Mouse (Mus musculus) adrenal gland, postnatal 36 days (tissue): ENCODE results near the gene Jmjd8. TPM values are rescaled to one million over a fixed set of nuclear protein-coding genes. Genes with fewer than 3 reads are reported as not detected.

Experiments
- DNase-seq, 2 experiments: peaks; one replicate each; pipeline ENCODE4 v3.0.0; 2021; ENCODE audit warnings: mixed read lengths in 1 of 2
- total RNA-seq, 2 experiments: library from RNA; stranded (reverse); gene quantifications; 2 replicates each; pipeline ENCODE4 v1.2.3; 2021

Gene Jmjd8
- total RNA-seq, 2 experiments from 2014 or later: 87.8 to 93.9 TPM

DNA sequence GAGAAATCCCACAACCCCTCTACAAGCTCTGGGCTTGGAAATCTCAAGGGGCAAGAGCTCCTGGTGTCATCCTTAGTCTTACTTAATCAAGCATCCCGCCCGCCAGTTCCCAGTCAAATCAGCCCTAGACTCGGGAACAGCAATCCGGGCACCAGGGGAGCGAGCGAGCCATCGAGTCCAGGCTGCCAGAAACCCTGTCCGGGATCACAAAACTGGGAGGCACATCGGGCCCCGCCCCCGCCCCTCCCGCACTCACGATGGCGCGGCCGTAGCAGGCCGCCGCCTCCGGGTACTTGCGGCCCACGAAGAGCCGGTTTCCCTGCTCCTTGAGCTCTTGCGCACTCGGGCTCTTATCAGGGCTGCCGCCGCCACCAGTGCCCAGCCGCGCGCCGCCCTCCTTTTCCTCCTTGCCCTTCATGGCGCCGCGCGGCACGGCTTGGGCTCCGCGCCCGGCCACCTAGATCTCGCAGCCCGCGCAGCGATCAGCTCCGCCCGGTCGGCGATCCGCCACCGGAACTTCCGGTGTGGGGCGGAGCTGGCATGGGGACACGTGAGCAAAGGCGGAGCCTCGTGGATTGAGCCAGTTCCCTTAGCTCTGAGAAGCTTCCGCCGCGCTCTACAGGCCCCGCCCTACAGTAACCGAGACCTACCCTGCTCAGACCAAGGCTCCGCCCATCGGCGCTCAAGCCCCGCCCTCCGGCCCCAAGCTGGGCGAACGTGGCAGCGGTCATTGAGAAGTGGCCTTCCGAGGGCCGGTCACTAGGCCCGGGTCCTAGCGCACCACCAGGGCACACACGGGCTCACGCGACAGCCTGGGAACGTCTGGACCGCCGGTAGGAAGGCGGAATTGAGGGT is 4.0 kb downstream of the Jmjd8 start:
- DNase-seq: peak; percentile 100

DNA sequence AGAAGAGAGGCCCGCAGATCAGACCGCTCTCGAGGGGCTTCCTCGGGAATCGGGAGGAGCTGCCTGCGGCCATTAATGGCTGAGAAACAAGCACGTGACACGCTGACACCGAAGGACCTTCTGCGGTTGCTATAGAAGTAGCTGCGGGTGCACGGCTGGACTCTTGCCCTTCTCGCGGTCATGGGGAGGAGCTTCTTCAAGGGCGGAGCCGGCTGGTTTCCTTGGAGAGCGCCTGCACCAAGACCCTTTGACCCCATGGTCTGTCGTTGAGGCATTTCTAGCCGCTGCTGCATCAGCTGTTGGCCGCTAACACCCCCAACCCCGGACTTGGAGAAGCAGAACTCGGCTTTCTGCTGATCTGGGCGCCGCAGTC is 4.6 kb downstream of the Jmjd8 start, which contains the start of gene Stub1:
Stub1 (minus strand) TSS at position 114 of the 373 bp plus-strand sequence.
- peak; percentile 95 for DNase-seq

GRCm38 (mm10) chr17:25833961-25834594 is 5.4 kb downstream of the Jmjd8 start:
- peak in 1 of 2 experiments; percentile 71 for DNase-seq

DNA sequence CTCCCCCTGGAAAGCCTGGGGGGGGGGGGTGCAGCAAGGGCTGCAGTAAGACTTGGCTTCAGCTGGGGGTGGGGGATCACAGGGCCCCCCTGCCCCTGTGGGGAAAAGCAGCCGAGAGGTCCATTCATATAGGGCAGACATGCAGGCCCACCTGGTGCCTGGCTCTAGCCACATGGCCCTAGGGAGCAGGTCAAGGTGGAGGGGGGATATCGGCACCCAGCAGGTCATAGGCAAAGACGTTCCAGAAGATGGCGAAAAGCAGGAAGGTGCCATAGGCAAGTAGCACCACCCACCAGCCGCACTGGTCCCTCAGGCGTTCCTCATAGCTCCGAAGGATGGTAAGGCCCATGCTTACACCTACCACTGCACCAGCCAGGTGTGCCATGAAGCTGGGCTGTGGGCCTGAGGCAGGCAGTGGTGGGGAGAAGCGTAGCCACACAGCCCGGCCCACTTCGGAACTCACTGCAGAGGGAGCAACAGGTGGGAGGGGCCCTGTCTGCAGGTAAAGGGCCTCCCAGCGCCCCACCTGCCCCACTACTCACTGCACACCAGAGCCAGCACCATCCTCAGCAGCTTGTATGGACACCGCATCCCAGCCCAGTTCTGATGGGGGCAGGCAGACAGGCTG is 6.0 kb downstream of the Jmjd8 start:
- no peak for DNase-seq

GRCm38 (mm10) chr17:25835301-25835700 is 6.6 kb downstream of the Jmjd8 start:
- DNase-seq: no peak

DNA sequence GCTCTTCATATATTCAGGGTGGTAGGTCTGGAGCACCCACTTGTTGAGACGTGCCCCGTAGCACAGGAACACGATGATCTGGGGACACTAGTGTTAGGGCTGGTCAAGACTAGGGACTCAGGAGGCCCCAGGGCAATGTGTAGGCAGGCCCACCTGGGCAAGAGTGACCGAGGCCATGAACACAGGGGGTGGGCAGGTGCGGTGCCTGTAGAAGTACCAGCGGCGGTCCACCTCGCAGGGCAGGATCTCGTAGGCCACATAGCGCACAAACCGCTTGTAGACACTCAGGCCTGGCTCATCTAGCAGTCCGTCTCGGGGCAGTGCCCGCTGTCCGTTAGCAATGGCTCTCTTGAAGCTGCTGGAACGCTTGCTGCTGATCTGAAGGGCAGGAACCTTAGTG is 7.1 kb downstream of the Jmjd8 start:
- no peak for DNase-seq

DNA sequence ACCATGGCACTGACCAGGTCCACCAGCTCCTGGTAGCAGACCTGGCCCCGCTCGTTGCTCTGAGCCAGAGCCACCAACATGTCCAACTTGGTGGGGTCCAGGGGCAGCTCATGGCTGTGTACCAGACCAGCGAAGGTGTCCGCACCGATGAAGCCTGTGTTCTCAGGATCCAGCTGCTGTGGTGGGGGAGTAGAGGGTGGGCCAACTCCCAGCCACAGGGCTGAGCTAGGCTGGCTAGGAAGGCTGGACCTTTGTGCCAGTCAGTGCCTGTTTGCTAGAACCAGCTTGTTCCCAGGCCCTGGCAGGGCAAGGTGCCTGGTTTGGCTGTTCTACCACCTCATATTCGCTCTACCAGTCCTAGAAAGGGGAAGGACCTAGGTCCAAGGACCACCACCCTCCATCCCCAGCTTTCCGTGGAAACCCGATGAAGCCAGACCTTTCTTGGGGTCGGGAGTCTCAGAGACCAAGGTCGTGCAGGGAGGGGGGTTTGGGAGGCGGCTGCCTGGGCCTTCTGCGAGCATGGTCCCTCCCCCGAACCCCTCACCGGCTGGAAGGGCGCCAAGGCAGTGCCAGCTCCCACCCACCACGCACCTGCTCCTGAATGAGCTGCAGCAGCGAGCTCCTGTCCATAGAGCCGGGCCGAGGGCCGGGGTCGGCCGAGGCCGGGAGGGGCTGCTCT is 7.9 kb downstream of the Jmjd8 start:
- DNase-seq: peak; percentile 28 to 34

GRCm38 (mm10) chr17:25837076-25837410 is 8.4 kb downstream of the Jmjd8 start, which contains the start of gene Rhbdl1:
Gene Rhbdl1 (minus strand): TSS chr17:25837295.
- peak; percentile 87 to 90 for DNase-seq

- DNase-seq: no peak
These were observed 8.9 kb downstream of the Jmjd8 start for GRCm38 (mm10) chr17:25837533-25837932.

GRCm38 (mm10) chr17:25838904-25839303 is 10.2 kb downstream of the Jmjd8 start:
- DNase-seq: no peak

GRCm38 (mm10) chr17:25839455-25840235 is 11.0 kb downstream of the Jmjd8 start:
- no peak for DNase-seq

DNA sequence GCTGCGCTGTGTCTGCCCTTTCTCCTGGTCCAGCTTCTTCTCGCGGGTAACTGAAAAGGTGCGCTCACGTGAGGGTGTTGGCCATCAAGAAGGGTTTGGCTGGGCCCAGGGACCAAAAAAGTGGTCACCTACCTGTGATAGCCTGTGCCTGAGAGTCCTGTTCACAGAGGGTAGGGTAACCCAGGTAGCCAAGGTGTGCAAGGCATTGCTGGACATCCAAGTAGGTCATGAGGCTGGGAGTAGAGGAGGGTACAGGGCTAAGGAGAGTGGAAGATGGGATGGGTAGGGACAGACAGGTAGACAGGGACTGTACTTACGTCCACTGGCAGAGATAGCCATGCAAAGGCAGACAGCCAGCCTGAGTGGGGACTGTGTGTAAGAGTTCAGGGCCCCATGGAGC is 11.9 kb downstream of the Jmjd8 start:
- DNase-seq: no peak

DNA sequence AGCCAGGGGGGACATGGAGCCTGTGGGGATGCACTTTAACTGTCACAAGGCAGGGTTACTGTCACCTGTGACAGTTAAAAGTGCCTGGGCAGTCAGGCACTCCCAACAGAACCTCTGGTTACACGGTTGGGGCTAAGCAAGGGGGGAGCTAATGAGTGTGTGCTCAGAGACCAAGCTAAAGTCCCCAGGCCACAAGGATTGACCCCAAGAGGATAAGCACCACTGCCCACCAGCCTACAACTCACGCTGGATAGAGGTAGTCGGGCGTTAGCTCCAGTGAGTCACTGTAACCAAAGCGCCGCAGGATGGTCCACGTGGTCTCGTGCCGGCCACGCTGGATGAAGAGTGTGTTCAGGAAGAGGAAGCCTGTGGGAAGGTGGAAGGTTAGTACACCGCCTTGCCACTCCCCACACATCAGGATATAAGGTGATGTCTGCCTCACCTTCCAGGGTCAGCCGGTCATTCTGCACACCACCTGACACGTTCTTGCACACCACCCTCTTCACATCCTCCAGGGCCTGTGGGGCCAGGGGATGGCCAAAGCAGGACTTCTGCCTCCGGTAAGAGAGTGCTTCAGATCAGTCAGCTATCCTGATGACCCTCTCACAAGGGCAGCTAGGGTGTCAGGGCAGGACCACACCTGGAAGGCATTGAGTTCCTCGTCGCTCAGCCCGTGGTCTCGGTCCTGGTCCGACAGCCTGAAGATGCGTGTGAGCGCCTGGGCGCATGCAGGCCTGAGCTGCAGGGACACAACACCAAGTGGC is 12.6 kb downstream of the Jmjd8 start, which contains the start of gene Gm20683:
Gm20683 (minus strand) TSS at position 647 of the 764 bp plus-strand sequence.
- no peak for DNase-seq

GRCm38 (mm10) chr17:25842509-25842908 is 13.8 kb downstream of the Jmjd8 start:
- DNase-seq: no peak

DNA sequence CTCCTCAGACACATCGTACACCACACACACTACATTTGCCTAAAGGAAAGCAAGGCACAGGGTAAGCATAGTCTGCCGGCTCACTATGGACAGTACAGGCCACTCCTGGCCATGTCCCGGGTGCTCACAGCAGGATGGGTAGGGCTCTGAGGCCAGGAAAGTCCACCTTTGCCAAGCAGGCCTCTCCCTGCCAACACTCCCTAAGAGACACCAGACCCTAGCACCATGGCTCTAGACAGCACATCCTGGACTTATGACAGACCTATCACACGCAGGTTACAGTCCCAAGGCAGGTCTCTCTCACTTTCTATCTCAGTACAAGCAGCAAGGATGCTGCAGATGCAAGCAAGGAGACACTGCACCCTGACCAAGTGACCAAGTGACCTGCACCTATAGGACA is 14.5 kb downstream of the Jmjd8 start:
- no peak for DNase-seq

- peak in 1 of 2 experiments; percentile 38 for DNase-seq
These were observed 15.1 kb downstream of the Jmjd8 start for GRCm38 (mm10) chr17:25843636-25844395.

- peak; percentile 98 for DNase-seq
These were observed 15.8 kb downstream of the Jmjd8 start, which contains the start of gene Rhot2 for GRCm38 (mm10) chr17:25844396-25844901. Gene Rhot2 (minus strand): TSS chr17:25844851.

GRCm38 (mm10) chr17:25860229-25860628 is 31.6 kb downstream of the Jmjd8 start:
- DNase-seq: no peak
